Mouse (Mus musculus) bone marrow, adult 2 months (tissue): Measurements from ENCODE around the gene Anks1b. TPM values are rescaled to one million over a fixed set of nuclear protein-coding genes. Genes with fewer than 3 reads are reported as not detected.

Source experiments
- H3K27ac ChIP-seq: fragments of 200-500 bp; 2 replicates; pipeline ENCODE4 v1.5.1; 2012; ENCODE audit warnings: low read depth, mild to moderate bottlenecking, control low read depth, inconsistent platforms, low read length; ENCODE audit not compliant: control insufficient read depth, poor library complexity, insufficient read depth
- H3K4me1 ChIP-seq: fragments of 200-500 bp; 2 replicates; pipeline ENCODE4 v1.6.1; 2011; ENCODE audit warnings: low read length; ENCODE audit not compliant: control insufficient read depth, insufficient read depth
- H3K4me3 ChIP-seq: fragments of 200-500 bp; replicated peaks from 2 replicates; pipeline ENCODE3; 2011; ENCODE audit warnings: mild to moderate bottlenecking, low read depth, low read length, control low read depth; ENCODE audit not compliant: control insufficient read depth
- CTCF ChIP-seq: fragments of 200-500 bp; IDR thresholded peaks from 2 replicates; pipeline ENCODE4 v1.5.1; 2011; ENCODE audit warnings: low read length, control low read depth; ENCODE audit not compliant: control insufficient read depth, insufficient read depth
- POLR2A ChIP-seq: fragments of 200-500 bp; IDR thresholded peaks from 2 replicates; pipeline ENCODE4 v1.6.1; 2011; ENCODE audit warnings: low read depth, mild to moderate bottlenecking, control low read depth, low read length, borderline replicate concordance; ENCODE audit not compliant: control insufficient read depth
- WGBS: fragments of 180-500 bp; shearing (Covaris S2); methylation state at CpG from one replicate; pipeline ENCODE4 v1.1.7; 2018; 5-methylcytosine and 5-hydroxymethylcytosine counted together
- polyA plus RNA-seq: library from polyadenylated mRNA; stranded (reverse); fragments of >200 nt; gene quantifications from 2 replicates; pipeline ENCODE4 v1.2.4, GENCODE M21; 2011; ENCODE audit warnings: low replicate concordance; ENCODE audit not compliant: missing spikeins, insufficient read depth, insufficient read length

Anks1b gene
- polyA plus RNA-seq, 1 experiment: not detected

DNA sequence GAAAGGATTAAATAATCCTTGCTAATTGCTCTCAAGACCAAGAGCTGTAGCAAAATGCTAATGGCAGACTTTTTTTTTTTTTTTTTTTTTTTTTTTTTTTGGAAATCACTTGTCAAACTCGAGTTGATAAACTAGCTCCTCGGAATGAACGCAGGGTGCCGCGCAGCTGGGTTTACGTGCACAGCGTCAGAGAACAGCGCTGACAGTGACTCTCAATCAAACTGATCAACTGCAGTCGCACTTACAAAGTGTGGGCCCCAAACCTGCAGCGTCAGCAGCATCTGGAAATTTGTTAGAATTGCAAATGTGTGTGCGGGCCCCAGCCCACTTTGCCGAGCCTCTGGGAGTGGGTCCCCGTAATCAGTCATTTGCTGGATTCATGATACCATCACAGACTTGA, 1061.4 kb downstream of the Anks1b start:
- Histone ChIP-seq H3K4me1 (no peaks in the 10 kb centered on the region), H3K27ac (no peak overlapping the region), H3K4me3 (no peak overlapping the region)
- no peak for TF ChIP-seq POLR2A
- TF ChIP-seq CTCF: no peak
- 78% methylated on average over 13 of the region's 13 CpGs for WGBS

DNA sequence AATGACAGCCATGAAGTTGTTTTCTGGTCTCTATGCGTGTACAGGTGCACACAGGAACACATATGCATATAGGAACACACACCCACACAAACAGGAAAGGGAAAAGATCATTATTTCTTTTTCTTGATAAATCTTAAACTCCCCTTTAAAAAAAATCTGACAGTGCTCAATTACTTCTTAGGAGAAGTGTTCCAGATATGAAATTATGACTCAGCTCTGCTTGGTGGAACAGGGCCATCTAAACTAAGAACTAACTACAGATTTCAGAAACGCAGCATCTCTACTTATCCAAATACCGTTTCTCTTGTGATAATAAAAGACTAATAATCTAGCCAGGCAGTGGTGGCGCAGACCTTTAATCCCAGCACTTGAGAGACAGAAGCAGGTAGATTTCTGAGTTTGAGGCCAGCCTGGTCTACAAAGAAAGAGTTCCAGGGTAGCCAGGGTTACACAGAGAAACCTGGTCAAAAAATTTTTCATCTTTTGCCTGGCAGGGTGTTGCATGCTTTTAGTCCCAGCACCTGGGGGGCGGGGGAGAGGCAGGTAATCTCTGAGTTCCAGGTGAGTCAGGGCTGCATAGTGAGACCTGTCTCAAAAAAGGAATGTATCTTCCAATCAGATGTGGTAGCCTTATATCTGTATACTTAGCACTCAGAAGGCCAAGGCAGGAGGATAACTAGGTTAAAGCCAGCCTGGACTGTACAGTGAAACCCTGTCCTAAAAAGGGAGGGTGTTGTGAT, 1064.6 kb downstream of the Anks1b start:
- 77% methylated on average over 5 of the region's 5 CpGs for WGBS
- TF ChIP-seq POLR2A: no peak
- no peak for TF ChIP-seq CTCF
- no peak overlapping the region for H3K27ac ChIP-seq
- H3K4me3 ChIP-seq: no peak overlapping the region
- H3K4me1 ChIP-seq: no peaks in the 10 kb centered on the region

DNA sequence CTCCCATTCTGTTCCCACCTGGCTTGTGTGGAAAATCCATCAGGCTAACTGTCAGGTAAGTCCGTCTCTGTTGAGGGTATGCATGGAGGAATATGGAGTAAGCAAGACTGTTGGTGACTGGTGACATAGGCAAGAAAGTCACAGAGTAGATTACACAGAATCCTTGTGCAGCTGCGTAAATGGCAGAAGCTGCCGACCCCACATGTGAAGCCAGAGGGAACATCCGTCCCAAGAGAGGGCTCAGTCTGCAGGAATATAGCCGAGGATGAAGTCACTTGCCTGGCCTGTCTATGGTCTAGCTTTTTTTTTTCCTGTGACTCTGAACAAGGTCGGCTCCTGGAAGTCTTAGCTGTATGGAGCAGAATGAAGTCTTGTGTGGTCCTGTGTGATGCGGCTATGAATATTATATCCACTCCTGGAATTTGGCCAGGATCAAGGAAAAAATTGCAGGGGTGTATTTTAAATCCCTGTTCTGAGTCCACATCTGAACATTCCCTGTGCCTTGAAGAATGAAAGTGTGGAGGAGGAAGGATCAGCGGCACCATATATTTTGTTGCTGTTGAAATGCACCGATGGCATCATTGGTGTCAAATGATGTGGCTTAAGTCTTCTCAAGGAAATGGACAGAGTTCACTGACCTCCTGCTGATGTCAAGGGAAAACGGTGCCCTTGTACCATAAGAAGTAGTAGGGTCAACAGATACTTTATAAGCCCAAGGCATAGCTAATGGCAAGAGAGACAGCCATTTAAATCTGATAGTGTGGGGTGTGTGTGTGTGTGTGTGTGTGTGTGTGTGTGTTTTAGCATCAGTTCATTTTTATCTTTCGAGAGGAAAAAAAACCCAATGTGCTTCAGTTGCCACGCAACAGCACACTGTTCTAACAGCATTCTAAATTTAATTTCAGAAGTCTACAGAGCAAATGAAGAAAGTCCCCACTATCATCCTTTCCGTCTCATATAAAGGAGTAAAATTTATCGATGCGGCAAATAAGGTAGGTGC, 1067.5 kb downstream of the Anks1b start:
- TF ChIP-seq CTCF: no peak
- no peak for TF ChIP-seq POLR2A
- no peaks in the 10 kb centered on the region for H3K4me1 ChIP-seq
- no peak overlapping the region for H3K4me3 ChIP-seq
- H3K27ac ChIP-seq: no peak overlapping the region
- 84% methylated on average over 15 of the region's 15 CpGs for WGBS

DNA sequence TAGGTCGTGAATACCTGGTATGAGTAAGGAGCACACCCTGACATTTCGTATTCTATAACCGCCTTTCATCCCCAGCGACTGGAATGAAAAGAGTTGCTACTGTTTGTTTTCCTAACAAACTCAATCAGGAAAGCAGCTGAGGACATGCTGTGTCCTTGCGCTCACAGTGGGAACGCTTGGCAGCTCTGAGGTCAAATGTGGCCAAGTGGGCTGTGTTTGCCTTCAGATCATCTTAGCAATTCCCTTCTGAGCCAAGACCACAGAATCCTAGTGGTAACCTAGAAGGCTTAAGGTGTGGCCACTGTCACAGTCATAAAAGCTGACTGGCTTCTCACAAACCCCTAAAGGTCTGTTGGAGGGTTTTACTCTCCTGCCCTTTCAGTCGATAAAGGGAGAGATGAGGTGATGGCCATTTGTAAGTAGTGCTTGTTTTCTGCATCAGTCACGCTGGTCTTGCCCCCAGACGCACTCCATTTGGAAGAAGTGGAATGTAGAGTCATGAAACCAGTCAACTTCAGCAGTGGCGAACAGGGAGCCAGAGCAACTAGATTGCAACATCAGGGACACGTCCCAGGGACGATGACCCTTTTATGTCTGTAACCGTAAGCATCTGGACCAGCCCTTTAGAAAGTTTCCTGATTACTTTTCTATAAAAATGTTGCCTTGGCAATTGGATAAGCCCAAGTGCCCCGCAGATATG, 1068.8 kb downstream of the Anks1b start:
- 84% methylated on average over 14 of the region's 14 CpGs for WGBS
- Histone ChIP-seq H3K4me3 (no peak overlapping the region), H3K27ac (no peak overlapping the region), H3K4me1 (no peaks in the 10 kb centered on the region)
- TF ChIP-seq POLR2A (no peak), CTCF (no peak)

DNA sequence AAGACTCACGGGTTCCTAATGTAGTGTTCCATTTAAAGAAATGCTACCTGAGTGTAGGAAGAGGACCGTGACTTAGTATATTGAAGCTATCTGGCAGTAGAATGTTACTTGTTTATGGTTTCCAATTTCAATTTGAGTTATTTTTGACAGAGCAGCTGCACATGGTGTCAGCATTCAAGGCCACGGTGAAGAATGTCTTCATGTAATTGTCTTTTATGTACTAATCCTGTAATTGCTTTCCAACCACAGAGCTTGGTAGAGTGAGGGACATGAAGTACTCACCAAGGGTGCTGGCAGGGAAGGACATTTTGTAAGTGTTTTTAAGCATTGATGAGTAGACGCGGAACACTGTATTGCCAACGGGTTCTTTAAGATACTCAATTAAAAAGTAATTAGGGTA, 1073.7 kb downstream of the Anks1b start:
- Histone ChIP-seq H3K4me3 (no peak overlapping the region), H3K4me1 (no peaks in the 10 kb centered on the region), H3K27ac (no peak overlapping the region)
- TF ChIP-seq CTCF (no peak), POLR2A (no peak)
- 86% methylated on average over 6 of the region's 6 CpGs for WGBS

DNA sequence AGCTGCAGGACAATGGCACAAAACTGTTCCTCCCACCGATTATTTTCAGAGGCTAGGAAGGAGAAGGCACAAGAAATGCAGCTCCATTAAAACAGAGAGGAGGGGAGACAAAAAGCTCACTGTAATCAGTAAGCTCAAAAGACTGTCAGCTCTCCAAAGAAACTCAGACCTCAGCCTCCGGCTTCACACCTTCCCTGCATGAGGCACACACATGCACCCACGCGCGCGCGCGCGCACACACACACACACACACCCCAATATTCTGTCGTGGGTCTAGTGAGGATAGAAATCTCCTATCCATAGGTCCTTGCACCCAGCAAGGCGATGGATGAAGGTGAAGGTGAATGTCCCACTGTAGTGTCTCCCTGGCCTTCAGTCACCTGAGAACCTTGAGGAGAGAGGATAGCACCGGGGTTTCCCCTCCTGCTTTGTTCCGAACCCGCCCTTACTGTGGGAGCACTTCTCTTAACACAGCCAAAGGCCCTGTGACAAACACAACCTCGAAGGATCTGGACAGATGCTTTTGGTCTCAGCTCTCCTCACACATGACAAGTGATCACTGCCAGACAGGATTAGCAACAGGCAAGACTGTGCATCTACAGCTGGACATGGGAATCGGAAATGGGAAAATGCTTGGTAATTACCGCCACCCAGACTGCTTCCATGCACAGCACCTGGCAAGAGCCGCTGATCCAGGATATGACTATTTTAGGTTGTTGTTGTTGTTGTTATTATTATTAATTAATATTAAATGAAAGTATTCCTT, 1074.5 kb downstream of the Anks1b start:
- WGBS: 87% methylated on average over 18 of the region's 18 CpGs
- Histone ChIP-seq H3K4me1 (no peaks in the 10 kb centered on the region), H3K4me3 (no peak overlapping the region), H3K27ac (no peak overlapping the region)
- no peak for TF ChIP-seq POLR2A
- TF ChIP-seq CTCF: no peak

DNA sequence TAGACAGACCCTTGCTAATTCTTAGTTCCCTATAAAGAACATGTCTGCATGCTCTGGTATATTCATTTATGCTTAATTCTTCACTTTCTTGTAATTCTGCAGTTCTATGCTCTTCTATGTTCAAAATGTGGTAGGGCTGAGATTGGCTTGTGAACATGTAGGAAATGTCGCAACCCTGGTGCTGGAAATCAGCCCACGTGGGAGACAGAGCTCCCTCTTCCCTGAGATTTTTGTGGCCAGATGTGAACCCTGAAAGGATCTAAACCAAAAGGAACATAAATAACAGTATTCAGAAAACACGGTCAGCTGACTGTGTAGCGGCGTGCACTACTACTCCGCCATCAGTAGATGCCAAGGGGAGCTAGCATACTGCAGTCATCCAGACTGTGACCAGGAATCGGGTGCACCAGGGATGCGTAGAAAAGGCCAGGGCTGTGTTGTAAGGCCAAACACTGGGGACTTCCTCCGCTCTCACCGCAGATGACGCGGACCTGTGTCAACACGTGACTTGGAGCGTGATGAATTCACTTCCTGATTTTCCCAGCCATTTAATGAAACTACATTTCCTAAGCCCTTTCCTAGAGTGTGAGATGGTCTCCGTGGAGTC, 1079.9 kb downstream of the Anks1b start:
- Histone ChIP-seq H3K27ac (no peak overlapping the region), H3K4me3 (no peak overlapping the region), H3K4me1 (no peaks in the 10 kb centered on the region)
- TF ChIP-seq CTCF (no peak), POLR2A (no peak)
- WGBS: 84% methylated on average over 15 of the region's 15 CpGs
